Mouse (Mus musculus): Measurements from ENCODE around the gene P2rx5. TPM values are rescaled to one million over a fixed set of nuclear protein-coding genes. Genes with fewer than 3 reads are reported as not detected.

P2rx5 gene
- polyA plus RNA-seq, 1 experiment from 2014 or later, result 0.65 TPM

GRCm38 (mm10) chr11:73144261-73144681 lies 15.9 kb upstream of the P2rx5 start:
- ATAC-seq (ENCODE audit: insufficient read depth, low FRiP score), result no peak
- H3K27ac ChIP-seq (ENCODE audit: low read length), result no peak overlapping the region
- WGBS, result 59% methylated on average over 1 of the region's 1 CpGs
- no peak overlapping the region for H3K4me3 ChIP-seq (replicated peaks; ENCODE audit: low read length)
- no peaks in the 10 kb centered on the region for H3K4me1 ChIP-seq (ENCODE audit: control insufficient read depth, insufficient read depth, low read length)
- no peaks in the 10 kb centered on the region for H3K27me3 ChIP-seq (ENCODE audit: control insufficient read depth, insufficient read depth, low read length)
- no peak overlapping the region for H3K4me2 ChIP-seq (ENCODE audit: low read depth, low read length)
- no peaks in the 10 kb centered on the region for H3K9me3 ChIP-seq (replicated peaks; ENCODE audit: control insufficient read depth, low read length)
- no peak overlapping the region for H3K9ac ChIP-seq (ENCODE audit: low read length)
- no peaks in the 10 kb centered on the region for H3K36me3 ChIP-seq (ENCODE audit: control insufficient read depth, insufficient read depth, low read length)

DNA sequence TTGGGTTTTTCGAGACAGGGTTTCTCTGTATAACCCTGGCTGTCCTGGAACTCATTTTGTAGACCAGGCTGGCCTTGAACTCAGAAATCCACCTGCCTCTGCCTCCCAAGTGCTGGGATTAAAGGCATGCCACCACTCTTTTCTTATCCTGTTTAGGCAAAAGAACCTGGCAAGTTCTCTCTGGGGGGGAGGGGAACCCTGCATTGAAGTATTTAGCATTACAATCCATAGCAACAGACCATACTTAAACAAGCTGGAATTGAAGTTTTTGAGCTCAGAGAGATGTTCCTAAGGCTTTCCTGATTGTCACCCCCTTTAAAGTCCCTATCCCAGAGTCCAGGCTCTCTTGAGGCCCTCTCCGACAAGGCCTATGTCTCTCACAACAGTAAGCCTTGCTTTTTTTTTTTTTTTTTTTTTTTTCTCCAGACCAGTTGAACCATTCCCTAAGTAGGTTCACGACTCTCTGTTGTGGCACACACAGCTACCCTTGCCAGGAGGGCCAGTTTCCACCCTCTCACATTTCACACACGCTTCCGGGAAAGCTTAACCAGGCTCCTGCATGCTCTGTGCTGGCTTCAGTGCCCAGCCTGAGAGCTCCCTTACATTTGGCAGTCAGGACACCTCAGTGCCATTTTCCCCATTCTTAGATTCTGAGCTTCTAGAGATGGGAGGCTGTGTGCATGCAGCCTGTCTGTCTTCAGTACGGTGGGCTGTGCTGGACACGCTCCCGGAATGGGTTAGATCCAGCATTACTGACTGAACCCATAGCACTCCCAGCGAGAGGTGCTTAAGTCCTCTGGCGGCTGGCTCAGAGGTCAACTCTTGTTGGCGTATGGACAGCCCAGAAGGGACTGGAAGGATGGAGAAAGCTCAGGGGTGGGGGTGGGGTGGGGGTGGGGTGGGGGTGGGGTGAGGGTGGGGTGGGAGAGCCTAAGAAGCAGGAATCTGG lies 13.9 kb upstream of the P2rx5 start:
- no peak overlapping the region for H3K4me3 ChIP-seq (replicated peaks; ENCODE audit: low read length)
- H3K9ac ChIP-seq (ENCODE audit: low read length), result no peak overlapping the region
- 50% methylated on average over 11 of the region's 11 CpGs for WGBS
- H3K4me2 ChIP-seq (ENCODE audit: low read depth, low read length), result no peak overlapping the region
- ATAC-seq (ENCODE audit: insufficient read depth, low FRiP score), result no peak
- H3K27me3 ChIP-seq (ENCODE audit: control insufficient read depth, insufficient read depth, low read length), result no peaks in the 10 kb centered on the region
- H3K36me3 ChIP-seq (ENCODE audit: control insufficient read depth, insufficient read depth, low read length), result no peaks in the 10 kb centered on the region
- no peaks in the 10 kb centered on the region for H3K4me1 ChIP-seq (ENCODE audit: control insufficient read depth, insufficient read depth, low read length)
- no peaks in the 10 kb centered on the region for H3K9me3 ChIP-seq (replicated peaks; ENCODE audit: control insufficient read depth, low read length)
- no peak overlapping the region for H3K27ac ChIP-seq (ENCODE audit: low read length)

- Histone ChIP-seq H3K9me3 (replicated peaks; ENCODE audit: control insufficient read depth, low read length) (no peaks in the 10 kb centered on the region), H3K27ac (ENCODE audit: low read length) (no peak overlapping the region), H3K4me3 (replicated peaks; ENCODE audit: low read length) (no peak overlapping the region), H3K27me3 (ENCODE audit: control insufficient read depth, insufficient read depth, low read length) (no peaks in the 10 kb centered on the region), H3K4me2 (ENCODE audit: low read depth, low read length) (no peak overlapping the region), H3K4me1 (ENCODE audit: control insufficient read depth, insufficient read depth, low read length) (no peaks in the 10 kb centered on the region), H3K36me3 (ENCODE audit: control insufficient read depth, insufficient read depth, low read length) (no peaks in the 10 kb centered on the region), H3K9ac (ENCODE audit: low read length) (no peak overlapping the region)
- ATAC-seq (ENCODE audit: insufficient read depth, low FRiP score), result no peak
- WGBS, result 47% methylated on average over 7 of the region's 7 CpGs
These were observed 13.3 kb upstream of the P2rx5 start for GRCm38 (mm10) chr11:73146975-73147365.

DNA sequence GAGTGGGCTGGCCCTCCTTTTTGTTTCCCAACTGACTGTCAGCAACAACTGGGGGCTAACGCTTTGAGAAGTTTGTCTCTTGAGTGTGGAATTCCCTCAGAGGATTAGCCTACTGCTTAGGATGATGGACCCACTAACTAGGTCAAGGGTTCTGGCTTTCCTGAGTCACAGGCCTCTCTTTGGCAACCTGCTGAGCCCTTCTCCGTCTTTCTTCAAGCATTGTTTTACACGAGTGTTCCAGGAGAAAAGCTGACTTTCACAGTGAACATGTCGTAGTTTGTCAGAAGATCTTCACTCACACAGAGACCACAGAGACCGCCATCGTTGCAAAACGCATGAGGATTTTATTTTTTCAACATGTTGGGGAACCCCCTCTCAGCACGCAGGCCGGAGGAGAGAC lies 12.0 kb upstream of the P2rx5 start:
- H3K4me2 ChIP-seq (ENCODE audit: low read depth, low read length), result no peak overlapping the region
- H3K9me3 ChIP-seq (replicated peaks; ENCODE audit: control insufficient read depth, low read length), result no peaks in the 10 kb centered on the region

DNA sequence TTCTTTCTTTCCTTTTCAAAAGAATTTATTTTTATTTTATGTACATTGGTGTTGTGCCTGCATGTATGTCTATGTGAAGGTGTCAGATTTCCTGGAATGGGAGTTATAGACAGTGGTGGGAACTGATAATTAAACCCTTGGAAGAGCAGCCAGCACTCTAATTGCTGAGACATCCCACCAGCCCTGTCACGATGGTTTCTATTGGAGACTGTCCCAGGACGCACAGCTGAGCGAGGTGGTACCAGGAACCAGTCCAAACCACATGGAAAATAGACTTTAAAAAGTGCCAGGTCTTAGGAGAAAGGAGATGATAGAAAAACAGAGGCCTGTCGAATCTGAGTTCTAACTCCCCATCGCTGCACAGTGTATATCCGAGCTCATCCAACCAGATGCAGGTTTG lies 5.2 kb upstream of the P2rx5 start:
- Histone ChIP-seq H3K9me3 (replicated peaks; ENCODE audit: control insufficient read depth, low read length) (no peaks in the 10 kb centered on the region), H3K36me3 (ENCODE audit: control insufficient read depth, insufficient read depth, low read length) (no peaks in the 10 kb centered on the region), H3K9ac (ENCODE audit: low read length) (no peak overlapping the region), H3K4me3 (replicated peaks; ENCODE audit: low read length) (no peak overlapping the region), H3K4me1 (ENCODE audit: control insufficient read depth, insufficient read depth, low read length) (no peaks in the 10 kb centered on the region), H3K4me2 (ENCODE audit: low read depth, low read length) (no peak overlapping the region), H3K27ac (ENCODE audit: low read length) (no peak overlapping the region), H3K27me3 (ENCODE audit: control insufficient read depth, insufficient read depth, low read length) (peaks cover 11% of the 10 kb centered on the region)
- no peak for ATAC-seq (ENCODE audit: insufficient read depth, low FRiP score)
- 74% methylated on average over 6 of the region's 6 CpGs for WGBS

More for the DNA sequence above, 12.0 kb upstream of the P2rx5 start:
- Histone ChIP-seq H3K4me3 (replicated peaks; ENCODE audit: low read length) (no peak overlapping the region), H3K27me3 (ENCODE audit: control insufficient read depth, insufficient read depth, low read length) (no peaks in the 10 kb centered on the region), H3K27ac (ENCODE audit: low read length) (no peak overlapping the region), H3K36me3 (ENCODE audit: control insufficient read depth, insufficient read depth, low read length) (no peaks in the 10 kb centered on the region), H3K9ac (ENCODE audit: low read length) (no peak overlapping the region), H3K4me1 (ENCODE audit: control insufficient read depth, insufficient read depth, low read length) (no peaks in the 10 kb centered on the region)
- ATAC-seq (ENCODE audit: insufficient read depth, low FRiP score), result no peak
- 78% methylated on average over 9 of the region's 9 CpGs for WGBS

DNA sequence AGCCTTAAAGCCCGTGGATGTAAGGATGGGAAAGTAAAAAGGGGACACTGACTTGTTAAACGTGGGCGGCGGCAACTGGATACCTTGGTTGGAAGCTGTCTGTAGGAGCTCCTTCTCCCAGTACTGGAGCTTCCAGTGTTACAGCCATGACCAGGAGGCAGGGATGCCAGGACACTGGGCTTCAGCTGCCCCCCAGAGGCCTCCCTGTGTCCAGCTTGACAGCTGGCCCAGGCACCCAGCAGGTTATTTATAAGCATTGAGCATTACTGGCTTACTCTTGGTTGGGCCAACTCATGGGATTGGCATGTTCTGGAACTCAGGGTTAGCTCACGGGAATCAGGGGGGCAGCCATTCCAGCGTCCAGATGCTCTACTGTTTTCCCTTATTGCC lies 585 bp downstream of the P2rx5 start:
- Histone ChIP-seq H3K27me3 (ENCODE audit: control insufficient read depth, insufficient read depth, low read length) (peaks cover 11% of the 10 kb centered on the region), H3K4me1 (ENCODE audit: control insufficient read depth, insufficient read depth, low read length) (peaks cover 3% of the 10 kb centered on the region; the same call in 1 of the 2 replicates), H3K4me3 (replicated peaks; ENCODE audit: low read length) (peak overlapping the region; percentile 49), H3K36me3 (ENCODE audit: control insufficient read depth, insufficient read depth, low read length) (no peaks in the 10 kb centered on the region), H3K27ac (ENCODE audit: low read length) (no peak overlapping the region), H3K9me3 (replicated peaks; ENCODE audit: control insufficient read depth, low read length) (no peaks in the 10 kb centered on the region), H3K4me2 (ENCODE audit: low read depth, low read length) (peak overlapping the region; percentile 83), H3K9ac (ENCODE audit: low read length) (peak overlapping the region; percentile 69; the same call in 1 of the 2 replicates)
- no peak for ATAC-seq (ENCODE audit: insufficient read depth, low FRiP score)
- WGBS, result 20% methylated on average over 6 of the region's 6 CpGs

GRCm38 (mm10) chr11:73161616-73162015 lies 1.4 kb downstream of the P2rx5 start:
- no peaks in the 10 kb centered on the region for H3K36me3 ChIP-seq (ENCODE audit: control insufficient read depth, insufficient read depth, low read length)
- H3K4me1 ChIP-seq (ENCODE audit: control insufficient read depth, insufficient read depth, low read length), result peaks cover 3% of the 10 kb centered on the region; the same call in 1 of the 2 replicates
- H3K9ac ChIP-seq (ENCODE audit: low read length), result no peak overlapping the region
- H3K9me3 ChIP-seq (replicated peaks; ENCODE audit: control insufficient read depth, low read length), result no peaks in the 10 kb centered on the region
- no peak overlapping the region for H3K4me2 ChIP-seq (ENCODE audit: low read depth, low read length)
- H3K4me3 ChIP-seq (replicated peaks; ENCODE audit: low read length), result no peak overlapping the region
- H3K27ac ChIP-seq (ENCODE audit: low read length), result no peak overlapping the region
- 80% methylated on average over 4 of the region's 4 CpGs for WGBS
- H3K27me3 ChIP-seq (ENCODE audit: control insufficient read depth, insufficient read depth, low read length), result peaks cover 11% of the 10 kb centered on the region
- ATAC-seq (ENCODE audit: insufficient read depth, low FRiP score), result no peak

- Histone ChIP-seq H3K27ac (ENCODE audit: low read length) (no peak overlapping the region), H3K4me3 (replicated peaks; ENCODE audit: low read length) (no peak overlapping the region), H3K4me1 (ENCODE audit: control insufficient read depth, insufficient read depth, low read length) (peaks cover 3% of the 10 kb centered on the region; the same call in 1 of the 2 replicates), H3K36me3 (ENCODE audit: control insufficient read depth, insufficient read depth, low read length) (no peaks in the 10 kb centered on the region), H3K9me3 (replicated peaks; ENCODE audit: control insufficient read depth, low read length) (no peaks in the 10 kb centered on the region), H3K4me2 (ENCODE audit: low read depth, low read length) (no peak overlapping the region), H3K27me3 (ENCODE audit: control insufficient read depth, insufficient read depth, low read length) (peaks cover 11% of the 10 kb centered on the region), H3K9ac (ENCODE audit: low read length) (no peak overlapping the region)
- 44% methylated on average over 5 of the region's 5 CpGs for WGBS
- ATAC-seq (ENCODE audit: insufficient read depth, low FRiP score), result no peak
These were observed 2.1 kb downstream of the P2rx5 start for GRCm38 (mm10) chr11:73162284-73162683.

GRCm38 (mm10) chr11:73168071-73168470 lies 7.8 kb downstream of the P2rx5 start:
- 80% methylated on average over 8 of the region's 8 CpGs for WGBS
- Histone ChIP-seq H3K27ac (ENCODE audit: low read length) (no peak overlapping the region), H3K9ac (ENCODE audit: low read length) (no peak overlapping the region), H3K4me3 (replicated peaks; ENCODE audit: low read length) (no peak overlapping the region), H3K4me1 (ENCODE audit: control insufficient read depth, insufficient read depth, low read length) (peaks cover 19% of the 10 kb centered on the region), H3K27me3 (ENCODE audit: control insufficient read depth, insufficient read depth, low read length) (no peaks in the 10 kb centered on the region), H3K36me3 (ENCODE audit: control insufficient read depth, insufficient read depth, low read length) (no peaks in the 10 kb centered on the region), H3K9me3 (replicated peaks; ENCODE audit: control insufficient read depth, low read length) (no peaks in the 10 kb centered on the region), H3K4me2 (ENCODE audit: low read depth, low read length) (no peak overlapping the region)
- no peak for ATAC-seq (ENCODE audit: insufficient read depth, low FRiP score)

Data from stomach, embryonic 16.5 days (tissue).